Mouse (Mus musculus): ENCODE measurements around the gene Zfp800.

DNA sequence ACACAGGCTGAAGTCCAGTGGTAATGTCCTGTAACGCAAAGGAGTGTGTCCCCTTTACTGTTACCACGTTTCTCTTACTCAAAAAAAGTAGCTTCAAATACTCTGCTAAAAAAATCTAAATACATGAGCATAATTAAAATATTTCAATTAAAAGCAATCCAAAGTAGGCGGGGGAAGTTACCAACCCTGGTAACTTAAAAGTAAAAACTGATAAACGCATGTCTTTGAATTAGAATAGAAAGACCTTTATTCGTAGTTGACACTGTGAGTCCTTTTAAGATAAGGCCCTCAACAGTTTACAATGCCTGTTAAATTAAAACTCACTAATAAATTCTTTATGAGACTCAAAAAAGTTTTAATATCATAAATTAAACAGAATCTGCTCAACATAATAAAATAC is 138.1 kb downstream of the Zfp800 start:
- no peak for TF ChIP-seq CTCF (IDR thresholded peaks at IDR 0.05; ENCODE audit: borderline replicate concordance, control insufficient read depth, extremely low read depth, insufficient read depth, low read length, poor library complexity)
- TF ChIP-seq POLR2A (IDR thresholded peaks at IDR 0.05; ENCODE audit: control insufficient read depth, extremely low read depth, insufficient read depth, low read length, poor library complexity): no peak
